Mouse (Mus musculus): ENCODE results near the gene Olfr980. TPM values are rescaled to one million over a fixed set of nuclear protein-coding genes. Genes with fewer than 3 reads are reported as not detected.
"Not testable (repeated sequence)": the region's sequence is repeated elsewhere in the genome, so short reads cannot be mapped to it uniquely, and the experiment has no call there.

Olfr980 gene
- total RNA-seq (2017) = not detected in 3 replicates

- no peak for ATAC-seq (replicated peaks; ENCODE audit: insufficient number of reproducible peaks, low FRiP score, low TSS enrichment, poor library complexity, severe bottlenecking)
Observed at GRCm38 (mm10) chr9:40009482-40009881, at the start of gene Olfr980. Gene Olfr980 (minus strand): TSS chr9:40009582.

DNA sequence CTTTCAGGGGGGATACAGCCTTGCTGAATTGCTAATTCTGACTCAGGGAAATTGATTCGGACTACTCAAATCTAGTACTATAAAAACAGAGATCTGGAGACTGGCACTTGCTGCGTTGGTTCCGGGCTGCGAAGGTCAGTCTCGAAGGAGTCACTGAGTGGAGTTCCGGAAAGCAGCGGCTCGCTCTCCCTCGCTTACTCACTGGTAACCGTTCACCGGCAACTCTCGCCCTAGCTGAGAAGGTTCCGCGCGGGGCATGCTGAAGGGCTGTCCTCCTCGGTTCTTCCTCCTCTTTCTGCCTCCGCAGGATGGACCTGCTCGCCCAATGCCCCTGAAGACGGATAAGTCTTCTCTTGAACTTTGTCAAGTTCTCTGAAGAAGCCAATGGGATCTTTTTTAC lies 40.8 kb upstream of the Olfr980 start:
- ATAC-seq (replicated peaks; ENCODE audit: insufficient number of reproducible peaks, low FRiP score, low TSS enrichment, poor library complexity, severe bottlenecking) = no peak

DNA sequence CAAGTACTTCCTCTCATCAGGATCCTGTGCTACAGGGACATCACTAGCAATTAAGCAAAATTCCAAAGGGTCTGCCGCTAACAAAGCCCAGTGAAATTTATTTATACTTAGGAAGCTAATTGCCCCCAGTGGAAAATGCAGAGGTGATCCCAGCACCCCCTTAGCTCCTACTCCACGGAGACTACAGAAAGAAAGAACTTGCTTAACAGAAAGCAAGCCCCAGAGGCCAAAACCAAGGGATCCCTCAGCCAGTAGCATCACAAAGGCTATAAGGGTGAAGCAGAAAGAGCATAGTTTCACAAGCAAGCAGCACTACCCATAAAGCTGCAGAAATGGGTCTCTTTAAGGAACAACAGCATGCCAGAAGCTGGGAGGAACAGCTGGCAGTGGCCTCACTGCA lies 11.8 kb upstream of the Olfr980 start, which contains the start of gene Olfr981:
Gene Olfr981, plus strand, starts transcription at position 301 of the 400 bp plus-strand sequence.
- no peak for ATAC-seq (replicated peaks; ENCODE audit: insufficient number of reproducible peaks, low FRiP score, low TSS enrichment, poor library complexity, severe bottlenecking)

GRCm38 (mm10) chr9:40003365-40003764 lies 6.0 kb downstream of the Olfr980 start, which contains the start of gene Olfr979:
Gene Olfr979 (minus strand): TSS chr9:40003465.
- ATAC-seq (replicated peaks; ENCODE audit: insufficient number of reproducible peaks, low FRiP score, low TSS enrichment, poor library complexity, severe bottlenecking) = no peak

DNA sequence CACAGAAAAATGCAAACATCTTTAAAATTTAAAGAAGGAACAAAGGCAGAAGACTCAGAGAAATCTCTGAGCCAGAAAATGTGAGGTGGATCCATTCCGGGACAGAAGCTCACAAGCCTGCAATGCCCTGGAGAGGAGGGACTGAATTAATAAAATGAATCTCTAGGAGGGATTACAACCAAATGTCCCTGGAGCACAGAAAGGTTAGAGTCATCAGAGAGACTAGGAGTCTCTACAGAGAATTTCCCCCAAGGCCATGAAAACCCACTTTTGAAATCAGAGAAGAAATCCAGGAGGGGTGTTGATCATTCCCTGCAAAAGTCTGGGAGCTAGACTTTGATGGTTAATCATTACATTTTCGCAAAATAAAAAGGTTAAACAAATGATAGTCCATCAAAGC lies 17.6 kb downstream of the Olfr980 start, which contains the start of gene Olfr978:
Gene Olfr978, plus strand, starts transcription at position 301 of the 400 bp plus-strand sequence.
- ATAC-seq (replicated peaks; ENCODE audit: insufficient number of reproducible peaks, low FRiP score, low TSS enrichment, poor library complexity, severe bottlenecking) = no peak

- not testable (repeated sequence) for ATAC-seq (replicated peaks; ENCODE audit: insufficient number of reproducible peaks, low FRiP score, low TSS enrichment, poor library complexity, severe bottlenecking)
Observed at GRCm38 (mm10) chr9:39976581-39977145, 32.7 kb downstream of the Olfr980 start.

DNA sequence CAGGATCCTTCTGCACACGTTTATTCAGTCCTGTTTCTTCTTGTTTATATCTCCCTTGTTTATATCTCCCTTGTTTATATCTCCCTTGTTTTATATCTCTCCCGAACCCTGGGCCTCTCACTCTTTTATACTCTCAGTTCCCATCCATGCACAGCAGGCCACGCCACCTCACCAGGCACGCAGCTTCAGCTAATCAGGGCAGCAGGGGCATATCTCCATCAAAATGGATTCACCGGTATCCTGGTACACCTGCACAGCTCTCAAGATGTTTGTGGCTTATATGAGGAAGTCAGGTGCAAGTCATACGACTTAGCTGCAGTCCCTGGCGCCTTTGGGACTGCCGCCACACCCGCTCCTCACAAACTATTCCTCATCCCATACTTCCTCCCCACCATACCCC lies 48.3 kb downstream of the Olfr980 start, which contains the start of gene Olfr976:
Gene Olfr976, minus strand, starts transcription at position 101 of the 400 bp plus-strand sequence.
- not testable (repeated sequence) for ATAC-seq (replicated peaks; ENCODE audit: insufficient number of reproducible peaks, low FRiP score, low TSS enrichment, poor library complexity, severe bottlenecking)

Other genes with a start within 250 kb of the Olfr980 start
- not detected in 3 replicates for gene Olfr968, start 226.3 kb downstream of the Olfr980 start, total RNA-seq (2017)
- not detected in 3 replicates for gene Olfr969, start 218.6 kb downstream of the Olfr980 start, total RNA-seq (2017)
- not detected in 3 replicates for gene Olfr970, start 200.7 kb downstream of the Olfr980 start, total RNA-seq (2017)
- gene Olfr971, start 172.7 kb downstream of the Olfr980 start, total RNA-seq (2017) = not detected in 3 replicates
- not detected in 3 replicates for gene Olfr972, start 143.2 kb downstream of the Olfr980 start, total RNA-seq (2017)
- not detected in 3 replicates for gene Olfr229, start 102.2 kb downstream of the Olfr980 start, total RNA-seq (2017)
- gene Olfr974, start 72.1 kb downstream of the Olfr980 start, total RNA-seq (2017) = not detected in 3 replicates
- not detected in 3 replicates for gene Olfr975, start 57.5 kb downstream of the Olfr980 start, total RNA-seq (2017)
- gene Olfr976, start 48.4 kb downstream of the Olfr980 start, total RNA-seq (2017) = not detected in 3 replicates
- not detected in 3 replicates for gene Olfr978, start 17.5 kb downstream of the Olfr980 start, total RNA-seq (2017)
- not detected in 3 replicates for gene Olfr979, start 6.1 kb downstream of the Olfr980 start, total RNA-seq (2017)
- gene Olfr981, start 11.9 kb upstream of the Olfr980 start, total RNA-seq (2017) = not detected in 3 replicates
- not detected in 3 replicates for gene Olfr982, start 64.2 kb upstream of the Olfr980 start, total RNA-seq (2017)
- gene Olfr983, start 84.0 kb upstream of the Olfr980 start, total RNA-seq (2017) = not detected in 3 replicates
- not detected in 3 replicates for gene Olfr984, start 104.6 kb upstream of the Olfr980 start, total RNA-seq (2017)
- gene Olfr985, start 120.6 kb upstream of the Olfr980 start, total RNA-seq (2017) = not detected in 3 replicates
- not detected in 3 replicates for gene Tmem225, start 138.5 kb upstream of the Olfr980 start, total RNA-seq (2017)
- gene Olfr986, start 171.3 kb upstream of the Olfr980 start, total RNA-seq (2017) = not detected in 3 replicates
- 1.5 to 3.0 TPM (median 2.8 TPM) in 3 replicates for gene Zfp202, start 182.7 kb upstream of the Olfr980 start, total RNA-seq (2017)